Mouse (Mus musculus) E14TG2a.4 (cell line): ENCODE data around the gene Cfap45.

ENCODE experiments used
- CTCF ChIP-seq: conservative IDR thresholded peaks from 2 replicates; pipeline ENCODE4 v1.5.1; 2014; ENCODE audit warnings: low read length
- POU5F1 ChIP-seq: IDR thresholded peaks from 2 replicates; pipeline ENCODE4 v1.6.1; 2014; ENCODE audit warnings: low read length, borderline replicate concordance

GRCm38 (mm10) chr1:172526380-172527081, 5.9 kb downstream of the Cfap45 start:
- no peak for TF ChIP-seq CTCF
- no peak for TF ChIP-seq POU5F1
